Mouse (Mus musculus) telencephalon, adult 2 months (tissue): Measurements from ENCODE around the gene Kcna1.

Experiments used
- DNase-seq: peaks from one replicate; pipeline ENCODE4 v3.0.0-alpha.2; 2011; ENCODE audit warnings: low read depth, low spot score

Kcna1 gene

GRCm38 (mm10) chr6:126597741-126598140 lies 48.4 kb downstream of the Kcna1 start:
- DNase-seq: no peak

GRCm38 (mm10) chr6:126595805-126596629 lies 50.2 kb downstream of the Kcna1 start:
- DNase-seq: no peak

GRCm38 (mm10) chr6:126595130-126595529 lies 51.1 kb downstream of the Kcna1 start:
- no peak for DNase-seq

- DNase-seq: no peak
Measured at GRCm38 (mm10) chr6:126594365-126594764, 51.8 kb downstream of the Kcna1 start.

- no peak for DNase-seq
Measured at GRCm38 (mm10) chr6:126593336-126593735, 52.8 kb downstream of the Kcna1 start.
